Mouse (Mus musculus): ENCODE data around the gene Gm12695.

The Gm12695 gene

GRCm38 (mm10) chr4:96785086-96785485 is at the start of gene Gm12695:
Gene Gm12695 (minus strand): TSS chr4:96785186.
- DNase-seq = no peak

- no peak for DNase-seq
These were observed 40.6 kb upstream of the Gm12695 start for GRCm38 (mm10) chr4:96825540-96826045.

- no peak for DNase-seq
These were observed 22.1 kb upstream of the Gm12695 start for GRCm38 (mm10) chr4:96806824-96807808.

GRCm38 (mm10) chr4:96799380-96800157 is 14.6 kb upstream of the Gm12695 start:
- DNase-seq = peak in 1 of 2 experiments; percentile 33

- DNase-seq = no peak
These were observed 12.6 kb upstream of the Gm12695 start for GRCm38 (mm10) chr4:96797583-96797982.

GRCm38 (mm10) chr4:96791301-96791700 is 6.3 kb upstream of the Gm12695 start:
- no peak for DNase-seq

- DNase-seq = no peak
These were observed 4.9 kb upstream of the Gm12695 start for GRCm38 (mm10) chr4:96789905-96790304.

GRCm38 (mm10) chr4:96786610-96787009 is 1.6 kb upstream of the Gm12695 start:
- DNase-seq = no peak

GRCm38 (mm10) chr4:96772966-96773566 is 11.9 kb downstream of the Gm12695 start:
- DNase-seq = no peak

- DNase-seq = no peak
These were observed 18.5 kb downstream of the Gm12695 start for GRCm38 (mm10) chr4:96766396-96766998.

- DNase-seq = no peak
These were observed 33.0 kb downstream of the Gm12695 start for GRCm38 (mm10) chr4:96751953-96752352.

- DNase-seq = no peak
These were observed 44.5 kb downstream of the Gm12695 start for GRCm38 (mm10) chr4:96740472-96740871.

GRCm38 (mm10) chr4:96729256-96729655 is 55.7 kb downstream of the Gm12695 start:
- DNase-seq = no peak

- DNase-seq = no peak
These were observed 56.8 kb downstream of the Gm12695 start for GRCm38 (mm10) chr4:96728211-96728610.

- DNase-seq = peak; percentile 44 to 67
These were observed 59.5 kb downstream of the Gm12695 start for GRCm38 (mm10) chr4:96725415-96726055.

GRCm38 (mm10) chr4:96722301-96722700 is 62.7 kb downstream of the Gm12695 start:
- DNase-seq = peak in 1 of 2 experiments; percentile 34

GRCm38 (mm10) chr4:96718977-96719966 is 65.7 kb downstream of the Gm12695 start:
- no peak for DNase-seq

GRCm38 (mm10) chr4:96718503-96718902 is 66.5 kb downstream of the Gm12695 start:
- DNase-seq = no peak

- DNase-seq = peak; percentile 31 to 72
These were observed 79.6 kb downstream of the Gm12695 start for GRCm38 (mm10) chr4:96705281-96705951.

GRCm38 (mm10) chr4:96698218-96698561 is 86.8 kb downstream of the Gm12695 start:
- no peak for DNase-seq

Measured in kidney, adult 8-10 months (tissue).